Comparison of ENCODE assay signal across 21 mouse cellular contexts in genomic region chr8:113811521-113811920, GRCm38 (mm10). TPM values are rescaled to one million over a fixed set of nuclear protein-coding genes. Genes with fewer than 3 reads are reported as not detected.
DNase-seq lines count a peak whose midpoint lies in the region; ATAC-seq and TF ChIP-seq lines count a peak whose summit lies in the region.
"Had no signal": no experiment of that assay in that cellular context is flagged by ENCODE, and none has a peak within 500 bp of the region (broad histone marks: within the 10 kb centered on the region; RNA-seq: fewer than 3 reads in every experiment).

No protein-coding gene starts in this region.

- no peak for TF ChIP-seq POLR2A in cerebellum, adult 2 months (IDR thresholded peaks at IDR 0.05; ENCODE audit: borderline replicate concordance, insufficient read depth, low read length)

- no peaks in the 10 kb centered on the region for H3K27me3 ChIP-seq in cerebellum, adult 2 months (ENCODE audit: control insufficient read depth, insufficient read depth, low read length)
- H3K27me3 ChIP-seq: embryonic facial prominence, embryonic 13.5 days; hindbrain, embryonic 13.5 days; limb, embryonic 15.5 days; neural tube, embryonic 13.5 days had no signal

- H3K4me3 ChIP-seq in cerebellum, adult 2 months (replicated peaks; ENCODE audit: insufficient read depth, low read depth, low read length) = no peak overlapping the region
- H3K4me3 ChIP-seq: embryonic facial prominence, embryonic 13.5 days; hindbrain, embryonic 13.5 days; limb, embryonic 15.5 days; neural tube, embryonic 13.5 days had no signal

- DNase-seq in cerebellum, adult 2 months = peak in 1 of 2 experiments; percentile 69
- peak; percentile 52 for DNase-seq in heart, adult 11 months
- DNase-seq in heart, adult 8-10 months (ENCODE audit: low spot score) = no peak
- DNase-seq in left cerebral cortex, postnatal 25 days (ENCODE audit: low spot score in 2 of 2) = peak; percentile 25 to 79
- DNase-seq in left cerebral cortex, adult 8-10 months (ENCODE audit: low spot score in 2 of 2) = no peak
- DNase-seq in right cerebral cortex, postnatal 25 days = peak; percentile 19
- DNase-seq in right cerebral cortex, postnatal 14 days = no peak
- DNase-seq: adrenal gland, postnatal 25 days; gastrocnemius, postnatal 14 days; kidney, postnatal 25 days; layer of hippocampus, adult 9-11 months; liver, postnatal 0 days; thymus, postnatal 4 days had no signal

- H3K4me1 ChIP-seq in cerebellum, adult 2 months (ENCODE audit: control insufficient read depth, insufficient read depth, low read length) = peaks cover 4% of the 10 kb centered on the region
- H3K4me1 ChIP-seq: limb, embryonic 15.5 days; neural tube, embryonic 13.5 days had no signal

- intact Hi-C loops in left cerebral cortex, postnatal 25 days (cut with DNase I) = loop anchor here (1.0 kb wide), 1 partner anchor 62 kb away; no protein-coding TSS in a partner anchor

- no peak for TF ChIP-seq CTCF in cerebellum, adult 2 months (IDR thresholded peaks at IDR 0.05; ENCODE audit: borderline replicate concordance, insufficient read depth, low read depth, low read length)

- H3K27ac ChIP-seq in cerebellum, adult 2 months (ENCODE audit: insufficient read depth, low read length) = peak overlapping the region; percentile 52; the same call in 1 of the 2 replicates
- H3K27ac ChIP-seq: embryonic facial prominence, embryonic 13.5 days; hindbrain, embryonic 13.5 days; limb, embryonic 15.5 days; neural tube, embryonic 13.5 days had no signal

- WGBS in cerebellum, adult 2 months = 22% methylated on average over 4 of the region's 4 CpGs

- ATAC-seq in cerebellum, adult (ENCODE audit: insufficient number of reproducible peaks, low FRiP score, low TSS enrichment) = no peak
- ATAC-seq: activated CD4-positive, CD25-positive, alpha-beta regulatory T cell, adult 4 months; intestine, postnatal 0 days; liver, postnatal 0 days had no signal

RNA-seq across cellular contexts. Expression of gene Adamts18, which starts 37.0 kb away (rescaled TPM):
- 9.6 and 12.3 TPM in 2 replicates for polyA plus RNA-seq in cerebellum, adult 2 months (2012; rRNA removed)
- total RNA-seq in heart, adult 8-10 months (2022) = not detected
- total RNA-seq in left cerebral cortex, postnatal 25 days (2021) = 1 to 10 TPM; 2.6 to 3.1 TPM
- 1 to 10 TPM; 2.0 to 2.5 (median 2.3) TPM for total RNA-seq in left cerebral cortex, adult 8-10 months (2022)
- total RNA-seq: adrenal gland, postnatal 25 days; monocyte, adult 5-6 weeks had no signal
- polyA plus RNA-seq: liver, postnatal 0 days had no signal

Comparison
In these comparisons a context has a peak if more than half of its experiments do, and no peak if none do; other contexts are left out.
1. DNase-seq: peak in heart, adult 11 months (single experiment), left cerebral cortex, postnatal 25 days (2 of 2) and right cerebral cortex, postnatal 25 days (single experiment); none in heart, adult 8-10 months (single experiment), left cerebral cortex, adult 8-10 months (0 of 2) and right cerebral cortex, postnatal 14 days (single experiment).